Mouse (Mus musculus) gastrocnemius, adult 18-20 months (tissue): ENCODE results near the gene Ehd4. TPM values are rescaled to one million over a fixed set of nuclear protein-coding genes. Genes with fewer than 3 reads are reported as not detected.
A peak's percentile ranks its signal among the peaks of the same experiment; 100 is the strongest.

Experiments
- DNase-seq: peaks from one replicate; pipeline ENCODE4 v3.0.0; 2021; ENCODE audit warnings: low spot score
- total RNA-seq, 2 experiments: library from RNA; stranded (reverse); gene quantifications; 2 replicates each; pipeline ENCODE4 v1.2.3; 2021

Gene Ehd4
- total RNA-seq, 2 experiments from 2014 or later: 27.1 to 31.2 TPM

DNA sequence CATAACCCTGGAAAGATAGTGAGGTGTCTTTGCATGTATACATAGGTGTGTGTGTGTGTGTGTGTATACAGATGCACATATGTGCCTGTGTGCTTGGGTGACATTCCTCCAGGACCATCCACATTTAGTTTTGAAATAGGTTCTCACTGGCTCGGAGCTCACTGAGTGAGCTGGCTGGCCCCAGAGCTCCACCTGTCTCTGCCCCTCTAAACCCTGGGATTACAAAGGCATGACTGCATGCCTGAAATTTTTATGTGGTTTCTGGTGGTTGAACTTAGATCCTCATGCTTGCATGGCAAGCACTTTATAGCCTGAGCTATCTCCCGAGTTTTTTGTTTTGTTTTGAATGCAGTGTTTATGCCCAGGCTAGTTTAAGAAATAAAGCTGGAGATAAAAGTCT, 7.9 kb downstream of the Ehd4 start:
- no peak for DNase-seq

DNA sequence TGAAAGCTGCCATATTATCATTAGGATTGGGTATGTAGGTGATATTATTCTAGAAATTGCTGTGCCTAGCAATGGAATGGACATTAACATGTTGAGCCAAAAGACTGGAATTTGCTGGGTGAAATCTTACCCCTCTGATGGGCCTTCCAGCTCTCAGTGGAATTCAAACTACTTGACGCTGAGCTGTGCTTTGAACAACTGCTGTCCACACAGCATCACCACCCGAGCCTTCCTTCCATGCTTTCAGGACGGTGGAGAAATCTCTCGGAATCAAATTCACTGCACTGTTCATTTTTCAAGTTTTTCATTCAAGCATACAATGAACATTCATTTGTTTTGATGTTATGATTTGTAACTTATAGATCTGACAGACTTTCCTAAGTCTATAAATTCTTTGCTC, 10.0 kb downstream of the Ehd4 start:
- DNase-seq: no peak

DNA sequence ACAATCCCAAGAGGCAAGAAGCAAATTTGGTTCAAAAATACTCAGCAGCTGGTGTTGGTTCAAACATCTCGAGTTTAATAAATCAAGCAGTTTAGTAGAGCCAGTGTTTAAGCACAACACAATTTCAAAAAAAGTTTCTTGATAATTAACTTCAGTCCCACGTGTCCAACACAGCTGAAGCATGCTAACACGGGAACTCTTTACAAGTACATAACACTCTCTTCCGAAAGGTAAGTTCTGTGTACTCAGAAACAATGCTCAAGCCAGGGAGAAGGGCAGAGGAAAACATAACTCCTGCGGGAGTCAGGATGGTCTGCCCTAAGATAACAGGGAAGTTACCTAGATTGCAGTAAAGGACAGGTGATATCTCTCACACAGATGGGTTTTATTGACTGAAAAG, 12.1 kb downstream of the Ehd4 start:
- no peak for DNase-seq

DNA sequence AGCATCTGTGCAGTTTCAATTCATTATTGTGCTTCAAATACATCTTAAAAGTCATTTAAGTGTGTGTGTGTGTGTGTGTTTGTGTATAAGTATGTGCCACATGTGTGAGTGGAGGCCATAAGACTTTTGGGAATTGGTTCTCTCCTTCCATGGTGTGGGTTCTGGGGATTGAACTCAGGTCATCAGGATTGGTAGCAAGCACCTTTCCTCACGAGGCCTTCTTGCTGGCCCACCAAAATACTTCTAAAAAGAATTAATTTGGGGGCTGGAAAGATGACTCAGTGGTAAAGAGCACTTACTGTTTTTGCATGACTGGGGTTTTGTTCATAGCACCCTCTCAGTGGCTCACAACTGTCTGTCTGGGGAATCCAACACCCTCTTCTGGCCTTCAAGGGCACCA, 12.7 kb downstream of the Ehd4 start:
- DNase-seq: no peak

DNA sequence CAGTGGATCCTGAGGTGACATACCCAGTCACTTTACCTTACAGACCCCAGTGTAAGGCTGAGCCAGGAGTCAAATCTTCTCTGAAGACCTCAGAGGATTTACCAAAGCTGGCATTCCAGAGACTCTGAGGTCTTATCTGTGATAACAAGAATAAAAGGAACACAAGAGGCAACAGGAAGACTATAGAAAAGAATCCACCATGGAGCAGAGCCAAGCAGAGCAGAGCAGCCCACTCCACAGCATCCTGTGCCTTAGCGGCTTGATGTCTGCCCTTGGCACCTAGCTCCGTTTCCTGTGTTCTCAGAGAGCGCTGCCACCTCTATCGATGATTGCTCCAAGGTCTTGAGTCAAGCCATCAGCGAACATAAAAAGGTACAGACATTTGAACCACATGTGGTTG, 14.1 kb downstream of the Ehd4 start:
- no peak for DNase-seq

DNA sequence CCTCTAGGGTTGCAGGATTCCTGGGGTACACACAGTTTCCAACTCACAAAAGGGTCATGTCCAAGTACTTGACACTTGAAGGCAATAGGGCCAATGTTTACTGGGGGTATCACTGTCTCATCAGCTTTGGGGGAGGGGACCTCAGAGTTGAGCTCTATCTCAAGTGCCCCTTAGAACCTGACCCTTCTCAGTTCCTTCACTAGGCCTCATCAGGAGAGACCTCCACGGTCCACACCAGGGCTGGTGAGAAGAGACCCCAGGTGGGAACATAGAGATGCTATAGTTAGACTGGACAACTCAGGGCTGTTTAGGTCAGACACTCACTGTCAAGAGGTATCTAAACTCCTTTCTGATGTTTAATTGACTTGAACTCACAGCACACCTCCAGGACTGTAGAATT, 15.3 kb downstream of the Ehd4 start:
- DNase-seq: no peak

DNA sequence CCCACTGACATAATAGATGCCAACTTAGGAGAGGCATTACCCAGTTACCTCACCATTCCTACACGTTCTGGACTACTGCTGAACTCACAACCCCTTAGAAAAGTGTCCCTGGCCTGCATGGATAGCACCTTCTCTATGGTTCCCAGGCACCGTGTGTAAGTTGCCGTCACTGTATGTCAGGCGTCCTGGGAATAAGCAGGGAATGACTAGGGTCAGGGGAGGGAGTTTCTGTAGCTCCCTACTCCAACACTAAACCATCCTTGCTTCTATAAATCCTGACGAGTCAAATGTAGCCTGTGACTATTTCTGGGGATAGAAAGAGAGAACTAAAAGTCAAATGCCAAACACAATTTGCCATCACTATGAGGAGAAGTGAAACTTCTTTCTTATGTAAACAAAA, 17.1 kb downstream of the Ehd4 start:
- DNase-seq: no peak

DNA sequence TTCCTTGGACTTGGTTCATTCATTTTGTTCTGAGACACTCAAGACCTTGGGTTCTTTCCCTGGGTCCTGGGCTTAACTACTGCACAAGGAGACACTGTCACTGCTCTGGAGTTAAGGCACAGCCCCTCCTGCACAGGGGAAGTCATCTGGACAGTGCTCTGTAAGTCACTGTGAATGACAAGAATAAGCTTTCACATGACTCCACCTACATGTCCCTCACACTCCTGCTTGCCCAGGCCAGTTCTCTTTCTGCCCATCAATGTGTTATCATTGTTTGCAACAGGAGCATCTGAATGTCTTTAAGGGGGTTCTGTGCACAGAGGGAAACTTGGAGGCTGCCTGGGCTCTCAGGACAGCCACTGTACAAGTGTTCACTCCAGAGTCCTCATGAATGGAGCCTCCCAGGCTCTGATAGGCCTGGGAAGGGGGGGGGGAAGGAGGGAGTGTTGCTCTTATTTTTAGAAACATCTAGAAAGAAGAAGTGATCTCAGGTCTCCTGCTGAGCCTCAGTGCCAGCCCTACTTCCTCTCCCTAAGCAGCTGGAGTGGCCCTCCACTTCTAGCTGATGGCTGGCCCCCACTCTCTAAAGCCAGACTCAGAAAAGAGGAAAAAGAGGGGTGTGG, 19.8 kb downstream of the Ehd4 start:
- peak; percentile 54 for DNase-seq

DNA sequence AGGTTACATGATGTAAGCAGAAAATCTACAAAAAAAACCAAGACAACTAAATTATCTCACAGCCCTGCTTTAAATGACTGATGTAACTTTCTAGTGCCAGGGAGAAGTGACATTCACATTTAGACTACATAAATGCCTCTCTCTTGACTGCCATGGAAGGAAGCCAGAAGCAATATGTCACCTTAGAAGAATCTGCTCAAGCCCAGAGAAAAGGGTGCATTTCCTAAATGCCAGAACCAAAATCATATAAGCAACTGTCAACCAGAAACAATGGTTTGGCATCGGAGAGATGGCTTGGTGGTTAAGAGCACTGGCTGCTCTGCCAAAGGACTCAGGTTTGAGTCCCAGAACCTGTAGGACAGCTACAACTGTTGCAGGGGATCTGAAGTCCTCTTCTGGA, 22.5 kb downstream of the Ehd4 start:
- no peak for DNase-seq

DNA sequence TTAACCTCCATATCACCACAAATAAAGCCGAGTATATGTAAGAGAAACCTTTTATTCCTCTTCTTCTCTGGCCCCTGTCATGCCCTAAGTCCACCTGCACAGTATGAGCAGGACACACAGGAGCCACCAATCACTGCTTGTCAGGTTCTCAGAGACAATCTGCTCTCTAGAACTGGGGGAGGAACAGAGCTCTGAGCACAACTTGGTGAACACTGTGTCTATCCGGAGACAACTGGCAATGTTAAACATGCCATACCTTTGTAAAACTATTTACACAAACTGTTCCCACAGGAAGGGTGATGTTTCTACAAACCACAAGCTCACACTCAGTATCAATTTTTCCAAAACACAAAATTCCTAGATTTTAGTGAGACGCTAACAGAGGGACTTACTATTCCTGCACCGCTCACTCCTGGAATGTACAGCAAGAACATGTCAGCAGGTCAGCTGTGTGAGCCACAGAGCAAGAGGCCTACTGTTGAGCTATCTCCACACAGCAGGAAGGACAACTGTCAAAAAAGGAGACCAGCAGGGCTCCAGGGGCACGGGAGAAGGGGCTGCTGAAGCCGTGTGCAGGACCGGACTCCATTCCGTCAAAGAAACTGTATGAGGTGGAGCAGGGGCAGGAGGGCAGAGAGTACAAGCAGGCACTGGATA, 25.0 kb downstream of the Ehd4 start:
- no peak for DNase-seq

DNA sequence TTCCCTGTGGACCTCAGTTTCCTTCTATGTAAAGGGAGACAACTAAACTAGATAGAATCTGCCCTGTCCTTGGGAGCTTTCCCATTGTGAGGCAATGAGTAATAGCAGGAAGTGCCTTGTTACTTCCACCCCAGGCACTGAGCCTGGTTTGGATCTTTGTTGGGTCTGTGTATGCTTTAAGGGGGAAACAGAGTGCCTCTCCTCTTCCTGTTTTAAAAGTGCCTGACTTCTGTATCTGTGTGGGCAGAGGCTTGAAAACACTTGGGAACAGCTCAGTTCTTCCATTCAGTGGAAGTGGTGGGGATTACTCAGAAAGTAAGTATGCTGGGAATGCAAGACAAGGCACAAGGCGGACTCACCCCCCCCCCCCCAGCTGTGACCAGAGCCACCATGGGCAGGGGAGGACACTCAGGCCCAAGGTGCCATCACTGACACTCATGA, 25.8 kb downstream of the Ehd4 start:
- peak; percentile 53 for DNase-seq

DNA sequence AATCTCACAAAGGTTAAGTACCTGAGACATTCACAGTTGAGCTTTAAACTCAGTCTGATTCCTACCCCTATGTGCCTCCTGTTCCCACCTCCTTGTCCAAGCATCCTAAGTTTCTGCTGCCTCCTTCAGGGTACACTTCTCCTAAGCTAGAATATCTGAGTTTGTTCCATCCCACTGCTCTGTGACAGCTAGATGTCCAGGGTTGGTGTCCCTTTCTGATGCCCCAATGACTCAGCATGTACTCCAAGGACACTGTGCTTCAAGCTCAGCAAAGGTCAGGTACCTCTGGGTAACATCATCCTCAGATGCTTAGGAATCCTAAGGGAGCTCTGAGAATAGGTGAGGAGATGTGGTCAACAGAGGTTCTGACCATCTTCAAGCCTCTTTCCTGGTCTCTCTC, 26.4 kb downstream of the Ehd4 start:
- no peak for DNase-seq

DNA sequence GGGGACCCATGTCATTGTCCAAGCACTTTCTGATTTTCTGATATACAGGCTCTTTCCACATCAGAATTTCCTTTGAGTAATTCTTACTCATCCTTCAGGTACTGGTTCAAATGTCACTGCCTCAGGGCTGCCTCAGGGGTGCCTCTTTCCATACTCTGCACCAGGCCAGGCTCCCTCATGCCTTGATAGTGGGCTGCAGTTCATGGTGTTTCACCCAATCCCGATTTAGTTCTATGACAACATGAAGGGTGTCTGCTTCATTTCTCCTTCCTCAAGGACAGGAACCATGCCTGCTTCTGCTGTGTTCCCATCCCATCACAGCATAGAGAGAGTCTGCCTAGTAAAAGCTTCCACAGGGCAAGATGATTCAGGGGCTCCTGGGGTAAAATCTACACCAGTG, 27.5 kb downstream of the Ehd4 start:
- no peak for DNase-seq

DNA sequence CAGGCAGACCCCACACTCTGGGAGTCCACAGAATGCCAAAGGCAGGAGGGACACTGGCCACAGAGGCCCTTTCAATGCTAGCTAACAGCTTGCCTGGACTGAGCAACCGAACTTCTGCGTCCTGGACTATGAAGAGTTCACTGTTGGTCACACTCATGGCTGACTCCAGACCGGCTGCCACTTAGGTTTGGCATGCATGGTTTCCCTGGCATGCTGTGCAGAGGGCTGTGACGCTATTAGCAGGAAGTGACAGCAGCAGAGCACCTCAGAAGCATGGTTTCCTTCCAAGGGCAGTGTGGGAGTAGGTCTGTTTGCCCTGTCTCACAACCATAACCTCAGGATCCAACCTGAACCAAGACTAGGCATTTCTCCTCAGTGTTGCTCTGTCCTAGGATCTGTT, 28.0 kb downstream of the Ehd4 start:
- no peak for DNase-seq

DNA sequence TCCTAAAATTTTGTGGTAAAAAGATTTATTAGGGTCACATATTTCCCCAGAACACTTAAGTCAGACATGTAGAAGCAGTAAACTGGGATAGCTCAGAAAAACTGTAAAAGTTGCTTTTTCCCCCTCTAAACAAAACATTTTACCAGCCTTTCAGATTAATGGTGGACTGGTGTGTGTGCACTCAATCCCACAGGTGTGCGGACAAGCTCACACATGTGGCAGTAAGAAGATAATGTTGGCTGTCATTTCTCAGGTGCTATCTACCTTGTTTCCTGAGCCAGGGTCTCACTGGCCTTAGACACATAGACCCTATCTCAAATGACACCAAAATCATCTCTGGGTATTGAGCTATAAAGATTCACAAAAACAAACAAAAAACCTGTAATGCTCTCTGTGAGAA, 28.9 kb downstream of the Ehd4 start:
- DNase-seq: no peak

DNA sequence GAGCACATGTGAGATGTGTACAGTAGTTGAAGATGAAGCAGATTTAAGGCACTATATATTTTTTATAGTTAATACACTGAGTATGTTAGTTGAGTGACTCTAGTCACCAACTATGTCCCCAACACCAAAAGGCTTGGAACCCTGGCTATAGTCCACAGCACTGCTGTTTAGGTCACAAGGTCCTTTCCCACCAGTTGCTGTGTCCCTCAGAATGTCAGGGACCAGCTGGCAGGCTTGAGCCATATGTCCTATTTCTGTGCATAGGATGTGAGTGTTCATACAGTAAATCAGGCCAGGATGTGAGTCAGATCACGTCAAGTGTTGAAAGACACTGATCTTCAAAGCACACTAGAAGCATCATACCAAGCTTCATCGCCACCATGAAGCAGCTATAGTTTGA, 29.5 kb downstream of the Ehd4 start:
- DNase-seq: no peak

DNA sequence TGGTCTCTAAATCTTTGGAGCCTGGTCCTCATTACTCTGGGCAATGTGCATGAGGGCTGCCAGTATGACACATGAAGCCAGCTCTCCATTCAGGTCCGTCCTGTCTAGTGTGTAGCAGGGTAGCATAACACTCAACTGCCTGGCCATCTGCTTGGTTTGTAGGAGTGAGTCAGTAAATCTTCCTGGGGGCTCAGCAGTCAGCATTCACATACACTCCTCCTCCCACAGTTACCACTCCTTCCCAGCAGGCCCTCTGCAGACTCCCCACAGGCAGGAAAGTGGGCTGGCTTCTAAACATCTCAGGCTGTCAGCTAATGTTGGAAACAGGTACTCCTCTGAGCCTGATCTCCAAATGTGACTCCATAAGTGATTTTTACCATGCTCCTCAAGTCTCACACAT, 30.3 kb downstream of the Ehd4 start:
- DNase-seq: no peak

DNA sequence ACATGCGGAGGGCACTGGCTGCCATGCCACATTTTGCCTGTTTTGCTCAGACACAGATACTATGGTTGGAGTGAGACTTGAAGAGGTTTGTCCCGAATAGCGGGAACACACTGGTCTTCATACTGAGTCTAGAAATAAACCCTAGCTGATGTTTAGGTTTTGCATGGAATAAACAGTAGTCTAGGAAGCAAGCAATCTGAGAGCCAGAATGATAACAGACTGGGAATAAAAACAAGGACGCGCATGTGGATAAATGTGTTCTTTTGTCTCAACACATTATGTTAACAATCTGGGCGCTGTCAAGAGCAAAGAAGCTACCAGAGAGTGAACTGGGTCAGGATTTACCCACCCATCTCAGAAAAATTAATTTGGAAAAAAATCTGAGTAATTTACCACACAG, 31.4 kb downstream of the Ehd4 start:
- no peak for DNase-seq

DNA sequence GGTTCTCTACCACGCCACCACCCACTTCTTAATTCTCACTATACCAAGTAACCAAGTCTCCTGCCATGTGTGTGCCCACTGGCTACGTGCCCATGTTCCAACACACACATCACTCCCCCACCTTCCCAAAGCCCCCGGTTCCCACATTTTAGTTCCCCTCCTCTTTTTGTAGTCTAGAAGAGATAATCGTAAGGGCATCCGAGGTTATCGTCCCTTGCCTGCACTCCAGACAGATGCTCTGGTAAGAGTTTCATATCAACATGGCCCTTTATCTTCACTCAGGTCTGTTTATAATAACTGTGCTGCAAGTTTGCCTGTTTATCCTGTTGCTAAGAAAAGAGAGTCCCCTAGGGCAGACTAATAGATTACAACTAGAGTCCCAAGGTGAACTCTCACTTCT, 37.1 kb downstream of the Ehd4 start:
- DNase-seq: no peak

DNA sequence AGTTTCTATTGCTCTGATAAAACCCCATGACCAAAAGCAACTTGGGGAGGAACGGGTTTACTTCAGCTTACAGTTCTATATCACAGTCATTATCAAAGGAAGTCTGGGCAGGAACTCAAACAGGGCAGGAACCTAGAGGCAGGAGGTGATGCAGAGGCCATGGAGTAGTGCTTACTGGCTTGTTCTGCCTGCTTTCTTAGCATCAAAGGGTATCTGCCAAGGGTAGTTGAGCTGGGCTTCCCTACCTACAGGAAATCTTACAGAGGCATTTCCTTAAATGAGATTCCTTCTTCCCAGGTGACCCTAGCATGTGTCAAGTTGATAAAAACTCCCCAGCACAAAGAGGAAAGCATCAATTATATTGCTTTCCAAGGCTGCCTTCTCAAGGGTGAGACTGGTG, 38.0 kb downstream of the Ehd4 start:
- DNase-seq: no peak

DNA sequence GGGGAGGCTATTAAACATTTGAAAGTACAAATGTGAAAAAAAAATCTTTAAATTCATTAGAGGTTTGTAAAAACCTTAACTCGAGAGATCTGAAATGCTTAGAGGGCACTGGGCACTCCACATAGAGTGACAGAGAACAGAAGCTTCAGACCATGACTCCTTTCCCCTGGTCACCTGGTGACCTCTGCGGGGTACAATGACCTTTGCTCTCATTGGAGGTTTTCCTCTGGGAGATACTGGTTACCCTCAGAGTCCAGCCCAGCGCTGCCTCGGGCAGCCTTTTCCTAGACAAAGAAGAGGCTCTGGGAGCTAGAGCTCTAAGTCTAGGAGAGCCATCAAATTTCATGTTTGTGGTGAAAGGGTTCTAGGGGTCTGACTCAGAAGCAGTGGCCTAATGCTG, 39.4 kb downstream of the Ehd4 start:
- DNase-seq: no peak

DNA sequence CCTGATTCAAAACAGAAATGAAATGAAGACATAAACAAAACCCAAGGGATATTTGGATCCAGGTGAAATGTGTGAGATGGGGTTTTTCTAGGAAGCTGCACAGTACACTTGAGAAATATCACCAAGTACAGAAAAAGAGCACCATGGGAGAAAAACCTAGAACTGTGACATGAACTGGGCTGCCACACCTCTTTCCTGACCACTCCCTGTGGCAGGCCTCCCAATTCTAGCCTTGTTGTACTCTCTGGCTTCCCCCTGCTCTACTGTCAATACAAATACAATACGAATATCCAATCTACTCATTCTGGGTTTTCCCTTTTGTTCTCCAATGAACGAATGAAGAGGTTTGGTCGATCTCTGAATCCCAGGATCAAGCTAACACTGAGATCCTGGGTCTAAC, 40.4 kb downstream of the Ehd4 start:
- DNase-seq: no peak

DNA sequence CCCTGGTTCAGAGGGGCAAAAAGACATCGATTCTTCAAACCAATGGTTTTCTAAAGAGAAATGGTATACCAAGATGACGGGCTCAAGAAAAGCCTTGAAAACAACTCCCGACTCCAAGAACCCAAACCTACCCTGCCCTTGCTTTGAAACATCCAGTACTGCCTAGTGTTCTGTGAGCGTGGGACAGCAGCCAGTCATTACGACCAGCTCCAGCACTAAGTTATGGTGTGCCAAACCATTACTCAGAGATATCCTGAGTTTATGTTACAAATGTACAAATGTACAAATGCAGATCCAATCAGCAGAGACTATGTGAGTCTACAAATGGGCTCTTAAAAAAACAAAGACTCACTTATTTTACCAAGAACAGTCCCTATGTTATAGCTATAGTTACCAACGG, 40.9 kb downstream of the Ehd4 start:
- no peak for DNase-seq

DNA sequence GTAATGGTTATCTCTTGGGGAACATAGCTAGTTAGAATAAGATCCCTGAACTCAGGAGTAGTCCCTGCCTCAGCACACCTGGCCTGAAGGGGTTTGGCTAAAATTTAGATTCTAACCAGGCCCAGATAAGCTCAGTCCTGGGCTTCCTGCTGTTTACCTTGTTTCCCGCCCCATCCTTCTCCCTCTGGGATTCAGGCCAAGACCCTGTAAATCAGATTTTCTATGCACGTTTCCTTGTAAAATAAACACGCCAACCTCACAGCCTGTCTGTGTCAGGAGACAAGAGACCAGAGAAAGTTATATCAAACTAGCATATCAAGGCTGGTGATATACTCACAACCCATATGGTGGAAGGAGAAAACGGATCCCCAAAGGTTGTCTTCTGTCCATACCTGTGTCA, 42.8 kb downstream of the Ehd4 start:
- DNase-seq: no peak
